Mouse (Mus musculus) stomach, embryonic 16.5 days (tissue): ENCODE measurements around the gene Mnt. TPM values are rescaled to one million over a fixed set of nuclear protein-coding genes. Genes with fewer than 3 reads are reported as not detected.

ENCODE experiments used
- ATAC-seq: fragments of 200-750 bp; cut with Nextera tagmentation; 2 replicates; pipeline ENCODE4 v1.8.0; 2017; ENCODE audit warnings: moderate number of reproducible peaks, moderate TSS enrichment; ENCODE audit not compliant: insufficient read depth, low FRiP score
- H3K27ac ChIP-seq: fragments of 300-500 bp; sonication (generic); 2 replicates; pipeline ENCODE4 v1.5.1; 2014; ENCODE audit warnings: low read length
- H3K27me3 ChIP-seq: fragments of 300-500 bp; sonication (generic); 2 replicates; pipeline ENCODE4 v1.6.1; 2014; ENCODE audit warnings: low read length, control low read depth, mixed read lengths; ENCODE audit not compliant: control insufficient read depth, insufficient read depth
- H3K36me3 ChIP-seq: fragments of 300-500 bp; sonication (generic); 2 replicates; pipeline ENCODE4 v1.6.1; 2014; ENCODE audit warnings: low read length; ENCODE audit not compliant: control insufficient read depth, insufficient read depth
- H3K4me1 ChIP-seq: fragments of 300-500 bp; sonication (generic); 2 replicates; pipeline ENCODE4 v1.6.1; 2014; ENCODE audit warnings: low read length, control low read depth, mixed read lengths; ENCODE audit not compliant: control insufficient read depth, insufficient read depth
- H3K4me2 ChIP-seq: fragments of 300-500 bp; sonication (generic); 2 replicates; pipeline ENCODE4 v1.6.1; 2014; ENCODE audit warnings: low read depth, low read length, mixed read lengths
- H3K4me3 ChIP-seq: fragments of 300-500 bp; sonication (generic); replicated peaks from 2 replicates; pipeline ENCODE4 v1.5.1; 2014; ENCODE audit warnings: mild to moderate bottlenecking, low read length
- H3K9ac ChIP-seq: fragments of 300-500 bp; sonication (generic); 2 replicates; pipeline ENCODE4 v1.6.1; 2014; ENCODE audit warnings: low read length
- H3K9me3 ChIP-seq: fragments of 300-500 bp; sonication (generic); replicated peaks from 2 replicates; pipeline ENCODE4 v1.6.1; 2016; ENCODE audit warnings: low read length, control low read depth; ENCODE audit not compliant: control insufficient read depth
- WGBS: fragments of 180-500 bp; shearing (Covaris S2); extraction: QIAGEN DNeasy Blood & Tissue Kit; methylation state at CpG from one replicate; pipeline ENCODE4 v1.1.7; 2014; 5-methylcytosine and 5-hydroxymethylcytosine counted together
- polyA plus RNA-seq: library from polyadenylated mRNA; unstranded; fragments of >200 nt; fragmentation: Nextera tagmentation; extraction: Ambion mirVana; gene quantifications from 2 replicates; pipeline ENCODE4 v1.2.1, GENCODE M21; 2015

Mnt gene
- polyA plus RNA-seq, 1 experiment from 2014 or later = 3.2 TPM

GRCm38 (mm10) chr11:74863471-74863870, 32.8 kb downstream of the Mnt start:
- Histone ChIP-seq H3K27ac (no peak overlapping the region), H3K36me3 (no peaks in the 10 kb centered on the region), H3K4me2 (no peak overlapping the region), H3K9me3 (no peaks in the 10 kb centered on the region), H3K4me3 (no peak overlapping the region), H3K27me3 (no peaks in the 10 kb centered on the region), H3K4me1 (no peaks in the 10 kb centered on the region), H3K9ac (no peak overlapping the region)
- no peak for ATAC-seq
- whole genome bisulfite sequencing = 34% methylated on average over 11 of the region's 11 CpGs

GRCm38 (mm10) chr11:74864421-74864820, 33.7 kb downstream of the Mnt start:
- H3K9me3 ChIP-seq = no peaks in the 10 kb centered on the region
- no peak overlapping the region for H3K9ac ChIP-seq
- no peaks in the 10 kb centered on the region for H3K36me3 ChIP-seq
- no peaks in the 10 kb centered on the region for H3K4me1 ChIP-seq
- H3K4me2 ChIP-seq = no peak overlapping the region
- WGBS = 85% methylated on average over 9 of the region's 9 CpGs
- ATAC-seq = no peak
- H3K27ac ChIP-seq = no peak overlapping the region
- no peaks in the 10 kb centered on the region for H3K27me3 ChIP-seq
- H3K4me3 ChIP-seq = no peak overlapping the region

- 80% methylated on average over 9 of the region's 9 CpGs for WGBS
- Histone ChIP-seq H3K9ac (no peak overlapping the region), H3K36me3 (no peaks in the 10 kb centered on the region), H3K27me3 (no peaks in the 10 kb centered on the region), H3K9me3 (no peaks in the 10 kb centered on the region), H3K4me2 (no peak overlapping the region), H3K27ac (no peak overlapping the region), H3K4me1 (no peaks in the 10 kb centered on the region), H3K4me3 (no peak overlapping the region)
- ATAC-seq = no peak
These were observed 34.5 kb downstream of the Mnt start for GRCm38 (mm10) chr11:74865252-74865651.

DNA sequence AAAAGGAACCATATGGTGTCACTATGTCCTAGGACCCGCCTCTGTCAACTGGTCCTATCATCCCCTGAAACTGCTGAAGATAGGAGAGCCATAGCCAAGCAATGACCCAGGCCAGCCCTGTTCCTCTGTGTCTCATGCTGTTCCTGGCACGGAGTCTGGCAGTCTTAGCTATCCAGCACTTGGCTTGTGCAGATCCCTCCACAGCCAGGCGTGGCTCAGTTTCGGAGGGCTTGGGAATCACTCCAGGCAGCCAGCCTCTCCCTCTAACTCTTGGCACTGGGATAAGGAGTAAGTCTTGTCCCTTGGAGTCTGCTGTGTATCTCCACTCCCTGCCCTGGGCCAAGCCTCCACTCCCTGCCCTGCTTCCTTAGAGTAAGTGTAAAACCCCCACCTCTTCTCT, 35.9 kb downstream of the Mnt start:
- 70% methylated on average over 4 of the region's 4 CpGs for WGBS
- ATAC-seq = peak; percentile 10; the same call in 1 of the 2 replicates
- 0 out of 2 replicates have a peak, but pooled peaks cover 3% of the 10 kb centered on the region for H3K4me1 ChIP-seq
- no peak overlapping the region for H3K4me2 ChIP-seq
- H3K27ac ChIP-seq = no peak overlapping the region
- H3K9me3 ChIP-seq = no peaks in the 10 kb centered on the region
- no peak overlapping the region for H3K4me3 ChIP-seq
- H3K27me3 ChIP-seq = no peaks in the 10 kb centered on the region
- H3K9ac ChIP-seq = no peak overlapping the region
- H3K36me3 ChIP-seq = no peaks in the 10 kb centered on the region

- Histone ChIP-seq H3K27me3 (no peaks in the 10 kb centered on the region), H3K4me1 (0 out of 2 replicates have a peak, but pooled peaks cover 3% of the 10 kb centered on the region), H3K36me3 (no peaks in the 10 kb centered on the region), H3K9me3 (no peaks in the 10 kb centered on the region), H3K9ac (no peak overlapping the region), H3K4me3 (no peak overlapping the region), H3K27ac (no peak overlapping the region), H3K4me2 (no peak overlapping the region)
- no peak for ATAC-seq
- 83% methylated on average over 2 of the region's 2 CpGs for WGBS
These were observed 36.5 kb downstream of the Mnt start for GRCm38 (mm10) chr11:74867181-74867580.

- Histone ChIP-seq H3K4me3 (no peak overlapping the region), H3K9ac (no peak overlapping the region), H3K4me1 (0 out of 2 replicates have a peak, but pooled peaks cover 3% of the 10 kb centered on the region), H3K4me2 (no peak overlapping the region), H3K27ac (no peak overlapping the region), H3K36me3 (no peaks in the 10 kb centered on the region), H3K9me3 (no peaks in the 10 kb centered on the region), H3K27me3 (no peaks in the 10 kb centered on the region)
- WGBS = 91% methylated on average over 13 of the region's 13 CpGs
- ATAC-seq = no peak
These were observed 37.5 kb downstream of the Mnt start for GRCm38 (mm10) chr11:74868046-74868760.

DNA sequence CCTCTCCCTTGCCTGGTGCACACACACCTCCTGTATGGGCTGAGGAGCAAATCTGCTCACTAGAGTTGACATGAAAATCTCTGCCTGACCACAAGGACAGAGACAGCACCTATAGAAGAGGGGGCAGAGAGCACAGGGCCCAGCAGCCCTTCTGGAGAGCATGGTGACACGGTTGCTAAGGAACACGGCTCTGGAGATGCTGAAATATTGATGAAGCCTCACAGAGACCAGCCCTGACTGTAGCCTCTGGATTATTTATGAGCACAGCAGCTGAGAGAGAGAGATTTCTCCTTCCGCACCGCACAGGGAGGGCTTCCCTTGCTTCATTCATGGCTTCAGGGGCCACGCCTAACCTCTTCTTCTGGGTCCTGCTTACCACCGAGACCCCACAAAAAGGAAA, 38.9 kb downstream of the Mnt start:
- Histone ChIP-seq H3K27ac (no peak overlapping the region), H3K36me3 (no peaks in the 10 kb centered on the region), H3K4me2 (no peak overlapping the region), H3K4me1 (0 out of 2 replicates have a peak, but pooled peaks cover 3% of the 10 kb centered on the region), H3K4me3 (no peak overlapping the region), H3K9ac (no peak overlapping the region), H3K27me3 (no peaks in the 10 kb centered on the region), H3K9me3 (no peaks in the 10 kb centered on the region)
- ATAC-seq = no peak
- WGBS = 78% methylated on average over 6 of the region's 6 CpGs

DNA sequence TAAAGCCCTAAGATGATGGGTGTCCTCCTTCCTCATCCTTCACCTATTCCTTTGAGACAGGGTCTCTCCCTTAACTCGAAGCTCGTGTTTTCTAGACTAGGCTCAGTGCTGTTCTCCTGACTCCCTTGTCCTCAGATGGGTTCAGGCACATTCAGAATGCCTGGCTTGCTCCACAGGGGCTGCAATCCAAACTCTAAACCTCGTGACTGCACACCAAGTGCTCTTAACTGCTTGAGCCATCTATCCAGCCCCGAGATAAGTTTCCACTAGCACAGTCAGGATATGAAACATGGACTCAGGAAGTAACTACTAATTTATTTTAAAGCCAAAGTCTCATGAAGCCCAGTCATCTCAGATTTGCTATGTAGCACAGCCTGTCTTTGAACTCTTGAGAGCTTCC, 39.8 kb downstream of the Mnt start:
- peak overlapping the region; percentile 15; the same call in 1 of the 2 replicates for H3K27ac ChIP-seq
- no peak overlapping the region for H3K9ac ChIP-seq
- no peaks in the 10 kb centered on the region for H3K27me3 ChIP-seq
- H3K4me3 ChIP-seq = no peak overlapping the region
- 68% methylated on average over 4 of the region's 4 CpGs for WGBS
- H3K4me1 ChIP-seq = 0 out of 2 replicates have a peak, but pooled peaks cover 3% of the 10 kb centered on the region
- no peaks in the 10 kb centered on the region for H3K36me3 ChIP-seq
- ATAC-seq = no peak
- H3K9me3 ChIP-seq = no peaks in the 10 kb centered on the region
- H3K4me2 ChIP-seq = no peak overlapping the region

DNA sequence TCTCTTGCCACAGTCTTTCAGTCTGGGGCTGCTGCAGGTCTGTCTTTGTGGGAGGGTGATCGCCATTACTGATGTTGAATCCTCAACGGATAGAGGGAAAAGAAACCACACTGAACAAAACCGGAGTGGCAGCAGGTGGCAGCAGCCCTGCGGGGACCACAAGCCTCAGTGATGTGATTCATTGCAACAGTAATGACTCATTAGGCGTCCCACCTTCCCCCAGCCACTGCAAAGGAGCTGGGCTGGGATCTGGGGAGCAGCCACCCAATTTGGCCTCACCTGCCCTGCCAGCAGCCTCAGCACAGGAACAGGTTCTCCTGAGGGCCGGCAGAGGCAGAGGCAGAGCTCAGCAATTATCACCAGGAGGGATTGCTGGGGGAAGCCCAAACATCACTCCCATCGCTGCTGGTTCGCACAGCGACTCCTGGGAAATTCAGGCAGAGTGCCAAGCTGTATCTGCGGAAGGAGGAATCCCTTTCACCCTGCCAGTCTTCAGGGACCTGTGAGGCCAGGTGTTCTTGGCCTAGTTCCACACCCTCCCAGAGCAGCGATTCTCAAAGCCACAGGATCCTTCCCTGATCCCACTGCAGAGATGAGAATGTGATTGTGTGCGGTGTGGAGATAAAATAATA, 40.4 kb downstream of the Mnt start:
- ATAC-seq = peak; percentile 39; the same call in 1 of the 2 replicates
- Histone ChIP-seq H3K9me3 (no peaks in the 10 kb centered on the region), H3K4me3 (no peak overlapping the region), H3K4me2 (no peak overlapping the region), H3K9ac (no peak overlapping the region), H3K36me3 (no peaks in the 10 kb centered on the region), H3K27ac (peak overlapping the region; percentile 65), H3K27me3 (no peaks in the 10 kb centered on the region), H3K4me1 (peaks cover 6% of the 10 kb centered on the region)
- WGBS = 29% methylated on average over 12 of the region's 12 CpGs
